ENCODE assay signal across 1 mouse cellular context in the genomic region with DNA sequence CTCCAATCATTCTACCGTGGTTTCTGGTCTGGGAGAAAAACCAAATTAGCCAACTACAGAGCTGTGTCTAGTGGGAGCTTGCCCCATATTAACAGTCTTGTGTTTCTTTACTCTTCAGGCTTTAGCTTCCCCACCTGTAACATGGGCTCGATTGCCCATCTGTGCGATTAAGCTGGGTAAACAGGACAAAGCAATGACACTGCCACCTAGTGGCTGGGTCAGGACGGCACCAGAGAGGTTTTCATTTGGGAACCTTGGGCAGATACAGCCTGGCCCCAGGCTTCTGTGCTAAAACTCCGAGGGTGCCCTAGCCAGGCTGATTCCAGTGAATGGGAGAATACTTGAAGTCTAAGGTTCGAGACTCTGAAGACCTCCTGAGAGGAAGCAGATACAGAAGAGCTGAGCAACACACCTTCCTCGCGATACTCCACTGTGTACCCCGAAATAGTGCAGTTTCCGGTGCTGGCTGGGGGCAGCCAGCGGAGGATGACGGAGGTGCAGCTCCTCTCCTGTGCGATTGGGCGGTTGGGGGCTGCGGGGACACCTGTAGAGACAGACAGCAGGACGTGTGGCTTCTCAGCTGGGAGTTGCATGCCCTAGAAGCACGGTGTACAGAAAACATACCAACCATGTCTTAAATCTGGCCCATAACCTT.
TF ChIP-seq lines count a peak whose summit lies in the region.

No protein-coding gene starts in this region.

TF ChIP-seq in CH12.LX, 34 proteins besides CTCF, POLR2A, EP300 and RAD21 (continued from another document):
- TF ChIP-seq POLR2AphosphoS2 (IDR thresholded peaks at IDR 0.05; ENCODE audit: low read depth, low read length) = no peak
- TF ChIP-seq KAT2A (IDR thresholded peaks at IDR 0.05; ENCODE audit: insufficient replicate concordance, low read length) = no peak
- TF ChIP-seq TCF12 (IDR thresholded peaks at IDR 0.05; ENCODE audit: low read depth, low read length) = 0 out of 2 replicates have a peak, but pooled peaks have one; percentile 35
- TF ChIP-seq MEF2A (IDR thresholded peaks at IDR 0.05; ENCODE audit: borderline replicate concordance, low read depth, low read length) = peak; percentile 50; the same call in 1 of the 2 replicates
- no peak for TF ChIP-seq MAZ (IDR thresholded peaks at IDR 0.05; ENCODE audit: low read depth, low read length)
- no peak for TF ChIP-seq RCOR1 (conservative IDR thresholded peaks at IDR 0.05; ENCODE audit: low read depth, low read length)
- TF ChIP-seq UBTF (IDR thresholded peaks at IDR 0.05; ENCODE audit: low read depth, low read length) = no peak
- no peak for TF ChIP-seq ELF1 (IDR thresholded peaks at IDR 0.05; ENCODE audit: low read depth, low read length)
- no peak for TF ChIP-seq MXI1 (IDR thresholded peaks at IDR 0.05; ENCODE audit: low read depth, low read length)
- TF ChIP-seq GABPA (IDR thresholded peaks at IDR 0.05; ENCODE audit: insufficient replicate concordance, low read depth, low read length) = no peak
- TF ChIP-seq ZC3H11A (IDR thresholded peaks at IDR 0.05; ENCODE audit: low read depth, low read length) = no peak
- peak; percentile 47 for TF ChIP-seq HCFC1 (IDR thresholded peaks at IDR 0.05; ENCODE audit: low read depth, low read length)
- TF ChIP-seq PAX5 (IDR thresholded peaks at IDR 0.05; ENCODE audit: low read length) = no peak
- no peak for TF ChIP-seq ZMIZ1 (IDR thresholded peaks at IDR 0.05; ENCODE audit: low read depth, low read length)
- no peak for TF ChIP-seq BHLHE40 (IDR thresholded peaks at IDR 0.05; ENCODE audit: low read depth, low read length)
- no peak for TF ChIP-seq TBP (conservative IDR thresholded peaks at IDR 0.05; ENCODE audit: low read depth, low read length)
